Mouse (Mus musculus) stomach, embryonic 14.5 days (tissue): Measurements from ENCODE around the gene Pxk. TPM values are rescaled to one million over a fixed set of nuclear protein-coding genes. Genes with fewer than 3 reads are reported as not detected.

Experiments used
- ATAC-seq: fragments of 200-750 bp; cut with Nextera tagmentation; 2 replicates; pipeline ENCODE4 v1.8.0; 2017; ENCODE audit warnings: low read depth, moderate TSS enrichment; ENCODE audit not compliant: insufficient number of reproducible peaks, insufficient read depth, low FRiP score
- H3K27ac ChIP-seq: fragments of 300-500 bp; sonication (generic); 2 replicates; pipeline ENCODE4 v1.5.1; 2014; ENCODE audit warnings: mild to moderate bottlenecking, low read length, moderate library complexity, mixed read lengths
- H3K27me3 ChIP-seq: fragments of 300-500 bp; sonication (generic); 2 replicates; pipeline ENCODE4 v1.6.1; 2014; ENCODE audit warnings: low read length, control low read depth, mixed read lengths; ENCODE audit not compliant: control insufficient read depth, insufficient read depth
- H3K36me3 ChIP-seq: fragments of 300-500 bp; sonication (generic); 2 replicates; pipeline ENCODE4 v1.6.1; 2014; ENCODE audit warnings: mild to moderate bottlenecking, control low read depth, low read length, moderate library complexity, mixed read lengths; ENCODE audit not compliant: control insufficient read depth, insufficient read depth
- H3K4me1 ChIP-seq: fragments of 300-500 bp; sonication (generic); 2 replicates; pipeline ENCODE4 v1.6.1; 2014; ENCODE audit warnings: low read length, control low read depth, mixed read lengths; ENCODE audit not compliant: control insufficient read depth, insufficient read depth
- H3K4me2 ChIP-seq: fragments of 300-500 bp; sonication (generic); replicated peaks from 2 replicates; pipeline ENCODE4 v1.6.1; 2014; ENCODE audit warnings: low read depth, low read length, control low read depth
- H3K4me3 ChIP-seq: fragments of 300-500 bp; sonication (generic); 2 replicates; pipeline ENCODE4 v1.5.1; 2014; ENCODE audit warnings: low read depth, low read length, control low read depth
- H3K9ac ChIP-seq: fragments of 300-500 bp; sonication (generic); replicated peaks from 2 replicates; pipeline ENCODE4 v1.6.1; 2014; ENCODE audit warnings: low read depth, mild to moderate bottlenecking, control low read depth, low read length, moderate library complexity, mixed read lengths
- H3K9me3 ChIP-seq: fragments of 300-500 bp; sonication (generic); 2 replicates; pipeline ENCODE4 v1.6.1; 2016; ENCODE audit warnings: low read depth, low read length, control low read depth; ENCODE audit not compliant: control insufficient read depth
- WGBS: fragments of 180-500 bp; shearing (Covaris S2); extraction: QIAGEN DNeasy Blood & Tissue Kit; methylation state at CpG from one replicate; pipeline ENCODE4 v1.1.7; 2014; 5-methylcytosine and 5-hydroxymethylcytosine counted together
- polyA plus RNA-seq: library from polyadenylated mRNA; unstranded; fragments of >200 nt; fragmentation: Nextera tagmentation; extraction: Ambion mirVana; gene quantifications from 2 replicates; pipeline ENCODE4 v1.2.1, GENCODE M21; 2014

Gene Pxk
- polyA plus RNA-seq, 1 experiment from 2014 or later: 47.2 TPM

DNA sequence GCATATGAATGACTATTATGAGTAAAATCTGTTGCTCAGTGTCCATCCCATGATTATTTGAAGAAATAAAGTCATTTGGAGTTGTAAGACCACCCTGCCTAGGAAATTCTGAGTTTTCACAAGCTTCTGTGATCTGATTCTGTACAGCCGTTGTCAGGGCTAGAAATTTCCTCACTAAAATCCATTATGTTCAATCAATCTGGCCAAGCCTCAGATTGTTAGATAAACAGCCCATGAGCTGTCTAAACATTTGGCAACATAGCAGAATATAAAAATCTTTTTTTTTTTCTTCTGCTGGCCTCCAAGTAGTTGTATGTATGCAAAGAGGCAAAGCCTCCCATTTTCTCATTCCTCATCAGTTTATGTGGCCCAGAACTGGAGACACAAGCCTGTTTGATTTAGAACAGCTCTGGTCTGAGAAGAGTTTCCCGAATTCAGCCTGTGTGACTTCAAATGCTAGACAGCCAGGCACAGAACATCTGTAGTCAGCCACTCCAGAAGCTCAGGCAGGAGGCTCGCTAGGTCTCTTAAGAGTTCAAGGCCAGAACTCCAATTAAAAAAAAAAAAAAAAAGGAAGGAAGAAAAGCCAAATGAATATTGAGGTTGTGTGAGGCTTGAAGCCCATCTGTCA is 3.0 kb upstream of the Pxk start:
- H3K27ac ChIP-seq: peak overlapping the region; percentile 84; the same call in 1 of the 2 replicates
- H3K4me3 ChIP-seq: no peak overlapping the region
- H3K9ac ChIP-seq: no peak overlapping the region
- peaks cover 11% of the 10 kb centered on the region; the same call in 1 of the 2 replicates for H3K36me3 ChIP-seq
- H3K9me3 ChIP-seq: no peaks in the 10 kb centered on the region
- 23% methylated on average over 3 of the region's 3 CpGs for WGBS
- H3K4me2 ChIP-seq: no peak overlapping the region
- peaks cover 8% of the 10 kb centered on the region; the same call in 1 of the 2 replicates for H3K4me1 ChIP-seq
- no peak for ATAC-seq
- no peaks in the 10 kb centered on the region for H3K27me3 ChIP-seq

DNA sequence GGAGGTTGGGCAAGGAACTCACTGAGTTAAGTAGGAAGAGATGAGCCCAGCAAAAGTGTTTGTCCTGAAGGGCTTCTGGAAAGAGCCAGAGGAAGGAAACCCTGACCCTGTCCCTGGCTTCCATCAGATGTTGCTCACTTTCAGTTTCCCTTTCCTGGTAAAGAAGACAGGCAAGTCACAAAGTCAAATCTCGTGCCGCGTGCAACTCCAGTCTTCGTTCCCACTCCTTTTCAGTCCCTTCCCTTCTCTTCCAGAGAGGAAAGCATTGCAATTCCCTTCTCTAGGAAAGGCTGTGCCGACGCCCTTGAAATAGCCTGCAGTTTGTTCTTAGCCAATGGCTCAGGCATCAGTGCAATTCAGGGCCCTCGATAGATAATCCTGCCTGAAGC is 2.5 kb upstream of the Pxk start:
- peaks cover 8% of the 10 kb centered on the region; the same call in 1 of the 2 replicates for H3K4me1 ChIP-seq
- no peaks in the 10 kb centered on the region for H3K27me3 ChIP-seq
- no peak for ATAC-seq
- H3K9me3 ChIP-seq: no peaks in the 10 kb centered on the region
- peak overlapping the region; percentile 84 for H3K27ac ChIP-seq
- no peak overlapping the region for H3K9ac ChIP-seq
- WGBS: 41% methylated on average over 7 of the region's 7 CpGs
- H3K4me2 ChIP-seq: no peak overlapping the region
- 0 out of 2 replicates have a peak, but pooled peaks cover 6% of the 10 kb centered on the region for H3K36me3 ChIP-seq
- no peak overlapping the region for H3K4me3 ChIP-seq

DNA sequence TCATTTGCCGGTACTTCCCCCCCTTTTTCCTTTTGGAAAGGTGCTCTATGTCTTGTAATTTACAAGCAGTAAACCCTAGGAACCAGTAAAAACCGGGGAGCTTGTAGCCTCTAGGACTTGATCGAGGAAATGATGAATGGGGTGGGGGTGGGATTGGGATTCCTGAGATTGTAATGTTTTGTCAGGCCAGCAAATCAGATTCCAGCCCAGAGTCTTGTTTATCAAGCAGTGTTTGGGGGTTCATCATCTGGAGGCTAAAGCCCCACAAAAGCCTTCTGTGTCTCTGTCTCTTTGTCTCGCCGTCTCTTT is 630 bp downstream of the Pxk start:
- H3K4me3 ChIP-seq: peak overlapping the region; percentile 75
- H3K4me1 ChIP-seq: peaks cover 8% of the 10 kb centered on the region; the same call in 1 of the 2 replicates
- no peak for ATAC-seq
- H3K27me3 ChIP-seq: no peaks in the 10 kb centered on the region
- WGBS: under 1% methylated on average over 5 of the region's 5 CpGs
- peak overlapping the region; percentile 70 for H3K4me2 ChIP-seq
- peak overlapping the region; percentile 71 for H3K9ac ChIP-seq
- no peak overlapping the region for H3K27ac ChIP-seq
- no peaks in the 10 kb centered on the region for H3K36me3 ChIP-seq
- no peaks in the 10 kb centered on the region for H3K9me3 ChIP-seq

DNA sequence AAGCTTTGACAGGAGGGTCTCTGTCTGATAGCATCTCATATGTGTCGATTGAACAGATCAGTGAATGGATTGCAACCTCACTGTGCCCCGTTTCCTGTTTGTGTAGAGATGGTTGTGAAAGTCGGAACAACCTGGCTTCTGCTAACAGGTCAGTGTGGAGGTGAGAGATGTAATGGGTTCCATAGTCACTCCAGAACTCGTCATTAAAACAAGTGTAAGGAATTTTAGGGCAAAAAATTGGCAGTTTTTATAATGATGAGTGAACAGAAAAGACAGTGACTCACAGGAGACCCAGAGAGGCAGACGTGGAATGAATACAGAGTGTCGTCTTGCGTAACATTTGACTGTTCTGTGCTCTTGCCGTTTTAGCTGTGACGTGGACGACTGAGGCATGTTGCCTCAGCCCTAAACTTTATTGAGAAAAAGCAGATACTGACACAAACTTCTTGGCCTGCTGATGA is 1.6 kb downstream of the Pxk start:
- Histone ChIP-seq H3K4me1 (peaks cover 8% of the 10 kb centered on the region; the same call in 1 of the 2 replicates), H3K4me2 (peak overlapping the region; percentile 70), H3K27me3 (no peaks in the 10 kb centered on the region), H3K9ac (no peak overlapping the region), H3K36me3 (no peaks in the 10 kb centered on the region), H3K4me3 (0 out of 2 replicates have a peak overlapping the region, but pooled peaks have one; percentile 75), H3K9me3 (no peaks in the 10 kb centered on the region), H3K27ac (no peak overlapping the region)
- ATAC-seq: no peak
- WGBS: 43% methylated on average over 10 of the region's 10 CpGs

DNA sequence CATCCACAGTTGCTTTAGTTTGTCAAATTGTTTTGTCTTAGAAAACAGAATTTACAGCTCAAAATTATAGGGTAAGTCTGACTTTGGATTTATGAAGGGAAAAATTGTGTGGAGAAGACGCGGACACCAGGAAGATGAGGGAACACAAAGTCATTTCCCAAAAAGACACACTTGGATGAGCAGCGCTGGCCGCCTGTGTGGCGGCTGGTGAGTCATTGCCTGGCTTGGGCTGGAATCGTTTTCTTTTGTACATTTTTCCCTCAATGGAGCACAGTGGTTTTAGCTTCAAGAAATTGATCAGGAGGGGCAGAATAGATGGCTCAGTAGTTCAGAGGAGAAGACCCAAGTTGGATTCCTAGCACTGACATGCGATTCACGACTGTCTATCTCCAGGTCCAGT is 3.9 kb downstream of the Pxk start:
- H3K9me3 ChIP-seq: no peaks in the 10 kb centered on the region
- no peak overlapping the region for H3K27ac ChIP-seq
- WGBS: 87% methylated on average over 8 of the region's 8 CpGs
- no peaks in the 10 kb centered on the region for H3K27me3 ChIP-seq
- no peaks in the 10 kb centered on the region for H3K36me3 ChIP-seq
- H3K4me1 ChIP-seq: no peaks in the 10 kb centered on the region; the same call in 1 of the 2 replicates
- no peak overlapping the region for H3K9ac ChIP-seq
- no peak for ATAC-seq
- H3K4me2 ChIP-seq: no peak overlapping the region
- H3K4me3 ChIP-seq: no peak overlapping the region

DNA sequence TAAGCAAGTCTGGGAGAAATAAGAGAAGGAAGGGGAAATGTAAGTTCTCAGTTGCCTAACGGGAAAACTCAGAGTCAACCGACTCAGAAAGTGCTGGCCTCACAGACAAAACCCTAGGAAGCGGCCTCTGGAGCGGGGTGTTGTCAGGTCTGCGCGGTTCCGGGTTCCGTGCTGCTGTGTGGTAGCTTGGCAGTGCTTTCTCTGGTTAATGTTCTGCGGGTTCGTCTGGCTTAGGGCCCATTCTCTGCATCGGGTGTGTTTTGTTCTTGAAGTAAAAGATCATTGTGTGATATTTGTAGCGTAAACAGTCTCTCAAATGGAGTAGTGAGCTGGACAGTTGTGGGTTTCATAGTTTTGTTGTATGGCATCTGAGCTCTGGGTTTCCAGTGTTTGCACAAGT is 4.7 kb downstream of the Pxk start:
- Histone ChIP-seq H3K36me3 (no peaks in the 10 kb centered on the region), H3K27me3 (no peaks in the 10 kb centered on the region), H3K27ac (0 out of 2 replicates have a peak overlapping the region, but pooled peaks have one; percentile 22), H3K9me3 (no peaks in the 10 kb centered on the region), H3K4me3 (no peak overlapping the region), H3K4me1 (no peaks in the 10 kb centered on the region; the same call in 1 of the 2 replicates), H3K4me2 (no peak overlapping the region), H3K9ac (no peak overlapping the region)
- no peak for ATAC-seq
- 63% methylated on average over 12 of the region's 12 CpGs for WGBS

DNA sequence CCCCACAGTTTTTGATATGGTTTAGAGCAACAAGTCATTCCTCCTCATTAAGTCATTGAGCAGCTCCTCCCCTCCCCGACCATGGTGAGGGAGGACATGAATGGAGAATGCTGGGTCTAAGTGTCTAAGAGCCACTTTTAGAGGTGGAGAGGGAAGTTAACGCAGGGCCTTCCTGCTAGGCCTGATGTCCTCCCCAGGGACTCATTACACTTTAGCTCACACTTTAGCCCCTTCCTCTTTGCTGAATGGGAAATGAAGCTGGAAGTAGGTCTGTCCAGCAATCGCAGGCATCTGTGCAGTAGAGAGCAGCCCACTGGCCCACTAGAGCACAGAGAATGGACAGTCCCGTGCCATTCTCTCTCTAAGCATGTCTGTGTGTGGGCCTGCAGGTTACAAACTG is 10.0 kb downstream of the Pxk start:
- H3K4me3 ChIP-seq: no peak overlapping the region
- ATAC-seq: no peak
- H3K4me1 ChIP-seq: no peaks in the 10 kb centered on the region
- 80% methylated on average over 4 of the region's 4 CpGs for WGBS
- H3K4me2 ChIP-seq: no peak overlapping the region
- no peak overlapping the region for H3K27ac ChIP-seq
- no peaks in the 10 kb centered on the region for H3K36me3 ChIP-seq
- no peak overlapping the region for H3K9ac ChIP-seq
- no peaks in the 10 kb centered on the region for H3K27me3 ChIP-seq
- H3K9me3 ChIP-seq: no peaks in the 10 kb centered on the region

DNA sequence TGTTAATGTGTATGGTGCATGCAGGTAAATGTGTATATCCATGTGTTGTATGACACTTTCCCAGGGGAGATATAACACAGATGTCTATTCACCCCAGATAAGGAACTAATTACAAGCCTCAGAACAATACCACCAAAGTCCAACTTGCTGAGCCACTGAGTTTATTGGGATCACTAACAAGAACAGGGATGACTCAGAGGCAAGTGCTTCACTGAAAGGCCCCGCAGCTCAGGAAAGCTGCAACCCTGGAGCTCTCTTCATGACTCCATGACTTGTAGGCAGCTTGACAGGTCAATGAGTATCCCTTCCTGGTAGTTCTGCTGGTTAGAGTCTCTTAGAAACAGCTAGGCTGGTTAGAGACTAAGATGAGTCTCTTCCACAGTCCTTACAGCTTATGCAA is 11.0 kb downstream of the Pxk start:
- Histone ChIP-seq H3K4me1 (no peaks in the 10 kb centered on the region), H3K4me3 (no peak overlapping the region), H3K36me3 (no peaks in the 10 kb centered on the region), H3K27me3 (no peaks in the 10 kb centered on the region), H3K9ac (no peak overlapping the region), H3K27ac (no peak overlapping the region), H3K4me2 (no peak overlapping the region), H3K9me3 (no peaks in the 10 kb centered on the region)
- WGBS: 88% methylated on average over 1 of the region's 1 CpGs
- no peak for ATAC-seq

DNA sequence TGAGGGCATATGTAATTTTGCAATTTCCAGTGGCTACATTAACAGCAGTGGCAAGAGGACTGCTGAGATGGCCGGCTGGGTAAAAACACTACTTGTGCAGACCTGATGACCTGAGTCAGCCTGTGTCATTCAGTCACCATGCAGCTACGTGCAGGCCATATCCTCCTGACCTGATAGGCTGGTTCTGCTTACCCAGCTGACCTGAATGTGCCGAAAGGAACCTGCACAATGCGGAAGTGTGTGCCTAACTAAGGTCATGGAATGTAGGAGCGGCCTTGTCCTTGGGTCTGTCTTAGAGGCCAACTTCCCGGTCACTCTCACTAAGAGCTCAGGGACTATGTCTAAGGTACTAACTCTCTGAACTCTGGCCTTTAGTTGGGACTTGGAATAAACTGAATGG is 13.5 kb downstream of the Pxk start:
- ATAC-seq: 0 out of 2 replicates have a peak, but pooled peaks have one; percentile 33
- Histone ChIP-seq H3K27ac (no peak overlapping the region), H3K27me3 (no peaks in the 10 kb centered on the region), H3K4me2 (no peak overlapping the region), H3K9ac (no peak overlapping the region), H3K9me3 (no peaks in the 10 kb centered on the region), H3K4me1 (no peaks in the 10 kb centered on the region), H3K4me3 (no peak overlapping the region), H3K36me3 (no peaks in the 10 kb centered on the region)
- WGBS: 70% methylated on average over 6 of the region's 6 CpGs
